Mouse (Mus musculus): ENCODE measurements around the gene Irgq.

DNA sequence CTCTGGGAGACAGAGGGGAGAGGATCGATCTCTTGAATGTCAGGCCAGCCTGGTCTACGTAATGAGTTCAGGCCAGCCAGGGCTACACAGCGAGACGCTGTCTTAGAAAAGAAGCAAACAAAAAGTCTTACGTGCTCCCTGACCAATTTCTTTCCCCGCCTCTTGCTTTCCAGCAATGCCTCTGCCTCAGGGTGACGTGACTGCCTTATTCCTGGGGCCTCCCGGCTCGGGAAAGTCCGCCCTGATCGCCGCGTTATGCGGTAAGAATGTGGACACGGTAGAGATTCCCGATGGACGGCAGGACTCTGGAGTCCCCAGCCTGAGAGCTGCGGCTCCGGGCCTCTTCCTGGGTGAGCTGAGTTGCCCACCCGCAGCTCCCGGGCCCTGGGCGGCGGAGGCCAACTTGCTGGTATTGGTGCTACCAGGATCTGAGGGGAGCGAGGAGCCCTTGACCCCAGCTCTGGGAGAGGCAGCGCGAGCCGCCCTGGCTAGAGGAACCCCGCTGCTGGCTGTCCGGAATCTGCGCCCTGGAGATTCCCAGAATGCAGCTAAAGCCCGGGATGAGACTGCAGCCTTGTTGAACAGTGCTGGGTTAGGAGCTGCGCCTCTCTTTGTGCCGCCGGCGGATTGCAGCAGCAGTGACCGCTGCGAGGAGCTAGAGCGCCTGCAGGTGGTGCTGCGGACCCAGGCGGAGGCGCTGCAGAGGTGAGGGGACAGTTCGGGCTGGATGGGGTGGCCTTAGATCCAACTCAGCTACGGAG lies 902 bp downstream of the Irgq start:
- no peak for TF ChIP-seq EP300 (IDR thresholded peaks at IDR 0.05; ENCODE audit: low read depth)
- TF ChIP-seq CTCF (IDR thresholded peaks at IDR 0.05; ENCODE audit: low read depth) = peak; percentile 79

Data from heart, postnatal 0 days (tissue).